Mouse (Mus musculus) adrenal gland (tissue): ENCODE results near the gene Tgfbr3.

Experiments used
- intact Hi-C: fragments of 180-260 bp; cut with DNase I; formaldehyde crosslinking; loops from one replicate; pipeline ENCODE4 v1.15.1; 2025

Gene Tgfbr3

DNA sequence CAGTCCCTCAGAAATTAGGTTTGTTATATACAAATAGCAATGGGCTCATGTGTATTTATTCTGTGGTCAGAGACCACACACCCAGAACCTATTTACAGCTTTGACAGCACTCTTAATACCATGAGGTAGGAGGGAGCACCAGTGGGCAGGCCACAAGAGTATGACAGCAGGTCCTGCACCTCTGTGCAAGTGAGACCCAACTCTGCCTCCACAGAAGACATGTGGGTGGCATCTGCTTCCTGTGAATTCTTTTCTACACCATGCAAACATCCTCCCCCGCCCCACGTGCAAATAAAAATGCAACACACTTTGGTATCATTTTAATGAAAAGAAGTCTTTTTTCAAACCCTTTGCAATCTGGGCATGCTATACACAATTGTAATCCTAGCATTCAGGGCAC, 112.2 kb downstream of the Tgfbr3 start:
- intact Hi-C loops, result no loop called here

DNA sequence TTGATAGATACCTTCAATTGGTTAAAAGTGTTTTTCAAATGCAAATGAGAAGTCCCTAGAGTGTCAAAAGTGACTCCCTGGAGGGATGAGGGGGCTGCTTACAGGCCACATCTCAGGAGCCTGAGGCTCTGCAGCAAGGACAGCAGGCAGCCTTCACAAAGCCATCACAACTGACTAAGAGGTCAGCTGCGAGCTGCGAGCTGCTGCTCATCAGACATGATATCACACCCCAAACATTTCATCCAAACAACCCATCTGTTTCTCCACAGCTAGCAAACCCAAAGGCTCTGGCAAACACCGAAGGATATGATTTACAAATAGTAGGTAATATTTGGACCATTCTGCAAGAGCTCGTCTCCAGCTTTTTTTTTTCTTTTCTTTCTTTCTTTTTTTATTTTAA, 112.6 kb downstream of the Tgfbr3 start:
- intact Hi-C loops, result no loop called here

DNA sequence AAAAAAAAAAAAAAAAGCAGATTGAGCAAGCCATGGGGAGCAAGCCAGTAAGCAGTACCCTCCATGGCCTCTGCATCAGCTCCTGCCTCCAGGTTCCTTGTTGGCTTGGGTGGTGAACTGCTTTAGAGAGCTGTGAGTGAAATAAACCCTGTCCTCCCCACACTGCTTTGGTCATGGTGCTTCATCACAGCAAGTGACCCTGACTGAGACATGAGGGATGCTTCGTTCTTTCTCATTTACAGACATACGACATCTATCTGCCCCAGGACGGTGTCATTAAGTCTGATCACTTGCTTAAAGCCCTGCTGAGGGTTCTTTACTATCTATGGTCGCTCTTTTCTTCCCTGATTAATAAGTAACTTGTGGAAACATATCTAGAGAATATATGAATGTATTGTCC, 113.2 kb downstream of the Tgfbr3 start:
- intact Hi-C loops, result no loop called here

- intact Hi-C loops, result no loop called here
Measured at GRCm38 (mm10) chr5:107174188-107174587, 115.2 kb downstream of the Tgfbr3 start.

DNA sequence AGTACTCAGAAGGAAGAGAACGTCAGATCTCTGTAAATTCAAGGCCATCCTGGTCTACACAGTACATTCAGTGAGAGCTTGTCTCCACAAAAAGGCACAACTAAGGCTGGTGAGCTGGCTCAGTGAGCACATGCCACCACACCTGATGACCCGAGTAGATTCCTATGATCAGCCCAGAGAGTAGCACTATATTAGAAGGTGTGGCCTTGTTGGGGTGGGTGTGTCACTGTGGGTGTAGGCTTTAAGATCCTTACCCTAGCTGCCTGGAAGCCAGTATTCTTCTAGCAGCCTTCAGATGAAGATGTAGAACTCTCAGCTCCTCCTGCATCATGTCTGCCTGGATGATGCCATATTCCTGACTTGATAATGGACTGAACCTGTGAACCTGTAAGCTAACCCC, 115.9 kb downstream of the Tgfbr3 start:
- intact Hi-C loops, result no loop called here

- intact Hi-C loops, result no loop called here
Measured at GRCm38 (mm10) chr5:107171861-107172260, 117.6 kb downstream of the Tgfbr3 start.

DNA sequence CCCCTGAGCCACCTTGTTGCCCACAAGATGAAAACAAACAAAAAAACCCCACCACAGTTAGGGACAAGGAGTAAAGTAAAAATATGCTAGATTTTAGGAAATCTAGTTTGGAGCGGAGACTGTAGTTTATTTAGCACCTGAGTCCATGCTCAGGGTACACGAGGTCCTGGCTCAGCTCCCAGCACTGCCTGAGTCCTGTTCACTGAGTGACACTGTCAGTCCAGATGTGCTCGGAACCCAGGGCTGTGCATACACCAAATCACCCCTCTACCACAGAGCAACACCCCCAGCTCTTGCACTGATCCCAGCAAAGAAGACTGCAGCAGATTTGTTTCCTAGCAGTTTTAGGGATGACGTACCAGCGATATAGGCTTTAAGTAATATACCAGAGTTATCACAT, 119.6 kb downstream of the Tgfbr3 start:
- intact Hi-C loops, result no loop called here

- intact Hi-C loops, result no loop called here
Measured at GRCm38 (mm10) chr5:107167872-107168300, 121.5 kb downstream of the Tgfbr3 start.

DNA sequence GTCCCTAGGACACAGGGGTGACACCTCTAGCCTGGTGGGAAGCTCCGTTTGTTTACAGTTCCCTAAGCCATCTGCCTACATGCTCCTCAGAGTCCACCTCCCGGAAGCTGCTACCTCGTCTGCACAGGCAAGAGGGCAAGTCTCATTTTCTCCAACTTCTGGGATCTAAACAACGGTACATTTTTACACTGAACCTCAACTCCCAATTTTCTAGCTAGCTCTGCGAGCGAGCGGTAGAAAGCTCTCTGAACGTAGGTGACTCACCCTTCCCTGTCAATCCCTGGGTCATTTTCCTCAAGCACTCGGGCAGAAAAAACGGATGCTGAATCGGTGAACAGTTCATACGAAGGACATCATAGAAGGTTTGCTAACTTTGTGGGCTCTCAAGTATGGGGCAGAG, 122.1 kb downstream of the Tgfbr3 start:
- intact Hi-C loops, result no loop called here

DNA sequence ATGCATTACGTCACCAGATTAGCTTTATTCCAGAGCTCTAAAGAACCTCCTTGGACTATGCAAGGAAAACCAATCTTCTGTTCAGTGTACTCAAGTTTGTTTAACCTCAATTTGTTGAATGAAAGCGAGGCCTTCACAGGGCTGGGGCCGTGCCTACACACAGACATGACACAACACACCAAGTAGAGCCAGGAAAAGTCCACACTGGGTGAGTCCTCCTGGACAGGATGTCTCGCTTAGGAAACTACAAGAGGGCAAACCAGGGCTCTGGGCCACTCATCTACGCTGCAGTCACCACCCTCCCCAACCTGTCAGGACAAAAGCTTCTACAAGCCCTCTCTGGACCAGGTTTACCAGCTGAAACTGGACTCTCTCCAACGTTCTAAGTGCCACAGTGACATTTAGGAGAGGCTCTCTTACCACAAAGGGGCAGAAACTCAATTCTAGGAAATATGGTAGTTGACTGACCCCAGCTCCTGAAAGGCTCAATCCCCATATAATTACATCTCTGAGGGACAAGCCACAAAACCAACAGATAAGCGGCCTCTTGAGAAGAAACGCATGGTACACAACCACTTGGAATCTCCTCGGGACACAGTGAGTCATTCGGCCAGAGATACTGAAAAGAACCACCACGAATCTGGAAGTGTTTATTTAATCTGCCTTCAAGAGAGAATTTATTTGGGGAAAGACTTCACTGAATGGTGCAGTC, 122.6 kb downstream of the Tgfbr3 start:
- intact Hi-C loops, result no loop called here

DNA sequence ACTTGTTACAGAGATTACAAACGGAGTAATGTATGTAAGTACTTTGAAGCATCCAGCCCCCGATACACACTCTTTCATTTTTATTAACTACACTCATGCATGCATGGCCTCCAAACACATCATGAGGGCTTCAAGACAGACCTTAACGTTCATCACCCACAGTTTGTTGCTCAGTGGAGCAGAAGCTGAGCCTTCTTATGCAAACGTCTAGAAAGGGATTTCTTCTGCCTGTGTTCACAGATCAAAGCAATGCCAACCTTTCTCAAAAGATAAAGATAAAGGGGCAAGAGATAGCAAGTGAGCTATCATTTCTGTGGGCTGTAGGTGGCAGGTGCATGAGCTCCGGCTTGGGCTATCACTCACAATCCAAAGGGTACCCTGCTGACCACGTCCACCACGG, 123.7 kb downstream of the Tgfbr3 start:
- intact Hi-C loops, result no loop called here

DNA sequence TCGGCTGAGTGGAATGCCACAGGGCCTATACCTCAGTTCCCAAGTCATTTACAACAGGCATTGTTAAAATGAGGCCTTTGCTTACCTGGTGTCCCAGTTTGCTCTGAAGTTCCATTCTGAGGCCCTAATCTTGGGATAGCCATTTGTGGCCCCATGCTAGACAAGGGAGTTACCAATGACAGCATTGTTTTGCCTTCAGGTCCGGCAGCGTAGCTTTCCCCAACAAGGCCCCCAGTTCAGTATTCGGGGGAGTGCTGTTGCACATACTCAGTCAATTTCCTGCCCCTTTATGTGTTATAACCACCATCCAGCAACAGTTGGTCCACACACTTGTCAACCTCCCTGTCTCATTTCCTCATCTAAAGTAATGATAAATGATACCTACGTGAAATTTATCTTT, 124.2 kb downstream of the Tgfbr3 start:
- intact Hi-C loops, result no loop called here

DNA sequence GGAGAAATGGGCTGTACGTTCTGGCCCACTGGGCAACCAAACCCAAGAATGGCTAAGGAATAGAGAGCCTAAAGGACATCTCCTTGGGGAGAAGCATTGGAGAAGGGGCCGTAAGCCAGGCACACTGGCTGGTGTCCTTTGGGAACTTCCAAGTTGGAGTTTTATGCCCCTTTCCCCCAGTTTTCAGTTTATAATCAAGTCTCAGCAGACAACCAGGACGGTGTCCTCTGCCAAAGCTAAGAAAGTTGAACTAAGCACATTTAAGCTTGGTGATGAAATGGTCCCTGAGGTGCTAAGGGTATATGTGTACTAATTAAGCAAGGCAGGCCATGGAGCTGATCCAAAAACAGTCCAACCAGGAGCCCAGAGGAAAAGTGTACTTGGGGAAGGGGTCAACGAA, 124.6 kb downstream of the Tgfbr3 start:
- intact Hi-C loops, result no loop called here

- intact Hi-C loops, result no loop called here
Measured at GRCm38 (mm10) chr5:107164146-107164545, 125.3 kb downstream of the Tgfbr3 start.

DNA sequence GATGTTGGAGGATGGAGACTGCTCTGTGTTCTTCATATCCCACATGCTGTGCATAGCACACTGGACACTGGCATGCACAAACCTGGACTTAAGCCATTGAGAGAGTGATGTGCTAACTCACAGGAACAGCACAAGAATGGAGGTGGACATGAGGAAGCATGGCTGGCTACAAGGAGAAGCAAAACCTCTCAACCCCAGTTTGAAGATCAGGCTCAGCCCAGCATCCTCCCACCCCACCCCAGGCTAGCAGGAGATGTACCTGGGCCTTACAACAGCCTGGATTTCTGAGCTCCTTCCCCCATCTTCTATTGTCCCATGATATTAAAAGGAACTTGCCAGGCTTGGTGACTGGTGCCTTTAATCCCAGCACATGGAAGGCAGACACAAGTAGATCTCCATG, 126.1 kb downstream of the Tgfbr3 start:
- intact Hi-C loops, result no loop called here

DNA sequence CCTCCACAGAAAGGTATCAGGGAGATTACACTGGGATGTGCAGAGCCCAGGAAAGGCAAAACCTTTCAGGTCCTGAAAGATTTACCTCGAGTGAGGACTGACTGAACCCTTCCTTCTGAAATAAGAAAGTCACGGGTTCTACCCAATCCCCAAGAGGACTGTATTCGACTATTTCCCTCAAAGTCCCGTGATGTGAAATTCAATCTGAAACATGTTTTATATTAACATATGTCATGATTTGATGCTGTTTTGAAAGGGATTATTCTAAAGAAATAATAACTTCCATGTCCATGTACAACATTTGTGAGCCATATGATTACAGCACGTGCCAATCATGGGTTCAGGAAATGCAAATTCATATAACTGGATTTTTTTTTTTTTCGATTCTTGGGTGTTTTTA, 126.6 kb downstream of the Tgfbr3 start:
- intact Hi-C loops, result no loop called here

- intact Hi-C loops, result no loop called here
Measured at GRCm38 (mm10) chr5:107162319-107162718, 127.1 kb downstream of the Tgfbr3 start.

DNA sequence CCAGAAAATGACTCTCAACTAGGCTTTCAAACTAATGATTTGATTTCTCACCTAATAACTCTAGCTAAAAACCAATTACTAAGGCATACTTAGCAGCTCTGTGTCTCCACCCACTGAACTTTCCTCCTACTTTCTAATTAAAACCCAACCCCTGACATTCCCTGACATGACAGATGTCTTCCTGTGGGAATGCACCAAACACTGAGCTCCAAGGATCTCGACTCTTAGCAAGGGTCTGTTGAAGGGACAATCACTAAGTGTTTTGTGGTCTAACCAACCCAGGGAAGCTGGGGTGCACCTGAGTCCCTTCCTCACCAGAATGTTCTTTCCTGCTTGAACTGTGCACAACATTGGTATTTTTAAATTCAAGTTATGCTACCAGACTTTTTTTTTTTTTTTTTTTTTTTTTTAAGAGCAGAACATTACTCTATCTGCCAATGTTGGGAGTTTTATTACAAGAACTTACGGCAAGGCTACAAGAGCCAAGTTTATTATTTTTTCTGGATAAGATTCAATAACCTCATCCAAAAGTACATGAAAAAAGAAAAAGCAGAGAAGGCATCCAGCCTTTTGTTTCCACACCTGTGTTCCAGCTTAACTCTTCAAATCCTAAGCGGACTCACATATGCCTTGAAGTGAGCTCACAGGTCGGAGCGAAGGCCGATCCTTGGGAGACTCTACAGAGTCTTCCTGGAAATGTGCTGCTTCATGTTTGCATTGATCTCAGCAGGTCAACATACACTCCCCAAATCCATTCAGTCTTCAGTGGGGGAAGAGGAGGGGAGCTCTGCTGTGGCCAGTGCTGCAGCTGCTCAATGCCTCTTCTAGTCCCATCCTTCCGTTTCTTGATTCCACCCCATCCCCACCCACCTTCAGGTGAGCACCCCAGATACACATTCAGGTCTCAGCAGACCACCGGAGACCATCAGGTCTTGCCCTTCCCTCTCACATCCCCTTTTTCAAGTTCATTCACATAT, 129.2 kb downstream of the Tgfbr3 start:
- intact Hi-C loops, result no loop called here

- intact Hi-C loops, result no loop called here
Measured at GRCm38 (mm10) chr5:107158531-107159178, 130.8 kb downstream of the Tgfbr3 start.

- intact Hi-C loops, result no loop called here
Measured at GRCm38 (mm10) chr5:107157384-107157783, 132.0 kb downstream of the Tgfbr3 start.

- intact Hi-C loops, result no loop called here
Measured at GRCm38 (mm10) chr5:107156096-107156495, 133.3 kb downstream of the Tgfbr3 start.

DNA sequence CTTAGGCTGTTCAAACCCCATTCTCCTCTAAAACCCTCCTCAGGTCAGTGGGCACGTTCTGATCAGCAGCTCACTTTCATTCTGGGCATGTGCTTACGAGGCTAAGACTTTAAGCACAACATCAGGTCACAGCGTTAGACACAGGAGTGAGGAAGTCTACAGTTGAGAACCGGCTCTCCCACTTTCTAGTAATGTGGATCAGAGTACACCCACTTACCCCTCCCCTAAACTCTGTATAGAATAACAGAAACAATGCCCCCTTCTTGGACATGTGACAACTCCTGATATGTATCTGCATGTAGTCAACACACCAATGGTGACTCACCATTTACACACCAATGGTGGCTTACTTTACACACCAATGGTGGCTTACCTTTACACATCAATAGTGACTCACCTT, 136.4 kb downstream of the Tgfbr3 start:
- intact Hi-C loops, result no loop called here
